ENCODE assay signal across 23 mouse cellular contexts in the genomic region with DNA sequence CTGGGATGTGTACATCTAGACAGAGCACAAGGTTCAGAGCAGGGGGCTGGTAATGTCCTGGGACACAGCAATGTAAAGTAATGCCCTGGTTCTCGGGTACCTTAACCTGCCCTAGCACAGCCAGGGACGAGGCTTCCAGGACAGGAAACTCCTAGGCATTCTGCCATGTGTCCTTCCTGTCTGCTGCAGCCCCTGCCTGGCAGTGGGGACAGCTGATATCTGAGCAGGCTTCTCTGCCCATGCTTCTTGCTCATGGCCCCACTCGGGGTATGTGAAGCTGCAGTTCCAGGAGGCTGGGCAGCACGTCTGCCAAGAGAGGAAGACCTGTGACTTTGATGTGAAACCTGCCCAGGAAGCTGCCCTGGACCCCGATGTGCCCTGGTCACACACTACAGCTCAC. TPM values are rescaled to one million over a fixed set of nuclear protein-coding genes. Genes with fewer than 3 reads are reported as not detected.
DNase-seq lines count a peak whose midpoint lies in the region; ATAC-seq and TF ChIP-seq lines count a peak whose summit lies in the region.
"Had no signal": no experiment of that assay in that cellular context is flagged by ENCODE, and none has a peak within 500 bp of the region (broad histone marks: within the 10 kb centered on the region; RNA-seq: fewer than 3 reads in every experiment).

No protein-coding gene starts in this region.

- TF ChIP-seq EP300 in liver, postnatal 0 days (IDR thresholded peaks at IDR 0.05; ENCODE audit: low read depth), result no peak

- H3K27ac ChIP-seq in liver, postnatal 0 days (ENCODE audit: low read depth), result no peak overlapping the region
- H3K27ac ChIP-seq: embryonic facial prominence, embryonic 10.5 days; forebrain, embryonic 13.5 days; heart, embryonic 13.5 days; hindbrain, embryonic 13.5 days; hindbrain, postnatal 0 days had no signal

- H3K4me3 ChIP-seq in liver, postnatal 0 days (ENCODE audit: low read depth, low read length), result no peak overlapping the region
- H3K4me3 ChIP-seq: embryonic facial prominence, embryonic 10.5 days; forebrain, embryonic 13.5 days; heart, embryonic 13.5 days; hindbrain, embryonic 13.5 days had no signal

- intact Hi-C loops in heart, postnatal 14 days (cut with DNase I), result no loop called here

- 56% methylated on average over 5 of the region's 5 CpGs for WGBS in liver, postnatal 0 days (ENCODE audit: insufficient replicate concordance)

- H3K9me3 ChIP-seq in liver, postnatal 0 days (ENCODE audit: low read length), result no peaks in the 10 kb centered on the region
- H3K9me3 ChIP-seq: embryonic facial prominence, embryonic 10.5 days; forebrain, embryonic 13.5 days; heart, embryonic 13.5 days; hindbrain, embryonic 13.5 days had no signal

- DNase-seq in heart, adult 18-20 months, result peak; percentile 39 to 46
- no peak for DNase-seq in heart, adult 8-10 months (ENCODE audit: low spot score)
- DNase-seq in liver, postnatal 0 days, result no peak
- no peak for DNase-seq in liver
- DNase-seq in heart, postnatal 14 days, result peak; percentile 15 to 21
- peak; percentile 38 for DNase-seq in heart, postnatal 4 days
- DNase-seq: adrenal gland, adult 2 months; adrenal gland, postnatal 25 days; cerebellum, adult 18-20 months; cerebellum, postnatal 10 days; forebrain, postnatal 0 days; kidney, adult 11 months had no signal

- 0 out of 2 replicates have a peak, but pooled peaks cover 2% of the 10 kb centered on the region for H3K27me3 ChIP-seq in liver, postnatal 0 days (ENCODE audit: insufficient read depth, low read length)

- 0 out of 2 replicates have a peak, but pooled peaks have one; percentile 43 for ATAC-seq in liver, postnatal 0 days
- no peak for ATAC-seq in megakaryocyte-erythroid progenitor cell, adult 5-6 weeks (replicated peaks; ENCODE audit: low FRiP score, low TSS enrichment, poor library complexity, severe bottlenecking)
- ATAC-seq: forebrain, embryonic 13.5 days; forebrain, postnatal 0 days; hindbrain, postnatal 0 days had no signal

- TF ChIP-seq CTCF in liver, postnatal 0 days (IDR thresholded peaks at IDR 0.05; ENCODE audit: low read depth), result no peak

- peaks cover 27% of the 10 kb centered on the region for H3K36me3 ChIP-seq in liver, postnatal 0 days (replicated peaks; ENCODE audit: insufficient read depth, low read length)

- no peak overlapping the region for H3K9ac ChIP-seq in liver, postnatal 0 days (replicated peaks)
- H3K9ac ChIP-seq: forebrain, embryonic 13.5 days; forebrain, postnatal 0 days; heart, embryonic 13.5 days; hindbrain, embryonic 13.5 days had no signal

- H3K4me2 ChIP-seq in liver, postnatal 0 days (ENCODE audit: low read depth, low read length), result no peak overlapping the region
- H3K4me2 ChIP-seq: forebrain, embryonic 13.5 days; heart, embryonic 13.5 days; hindbrain, embryonic 13.5 days had no signal

- peaks cover under 1% of the 10 kb centered on the region; the same call in 1 of the 2 replicates for H3K4me1 ChIP-seq in liver, postnatal 0 days (ENCODE audit: insufficient read depth)

RNA-seq across cellular contexts. Expression of gene Ankrd53, which starts 6.0 kb away (rescaled TPM):
- not detected for total RNA-seq in heart, adult 18-20 months (2021)
- under 1 TPM in 1 of 4 experiments, not detected in 3; 0.22 TPM for total RNA-seq in heart, adult 8-10 months (2022)
- polyA plus RNA-seq in liver, postnatal 0 days (2015; fragmentation: Nextera tagmentation; extraction: Ambion mirVana), result not detected in 2 replicates
- not detected for total RNA-seq in heart, postnatal 14 days (2021)
- total RNA-seq in heart, postnatal 4 days (2021), result not detected
- not detected in 2 replicates for total RNA-seq in megakaryocyte-erythroid progenitor cell, adult 5-6 weeks (2014; fragmentation: Nextera tagmentation)
- not detected in 2 replicates for total RNA-seq in megakaryocyte-erythroid progenitor cell, adult 5-6 weeks (2017)
- total RNA-seq: adrenal gland, adult 2 months; forebrain, postnatal 0 days; gastrocnemius, adult 8-10 months; hematopoietic stem cell, adult 5-6 weeks; hindbrain, postnatal 0 days had no signal
- polyA plus RNA-seq: adrenal gland, adult 2 months; forebrain, postnatal 0 days; heart, embryonic 13.5 days; hindbrain, postnatal 0 days; intestine, embryonic 14.5 days had no signal

RNA-seq across cellular contexts. Expression of gene Tex261, which starts 7.1 kb away (rescaled TPM):
- 100 to 1,000 TPM in 1 of 2 experiments, 10 to 100 TPM in 1; 82.1 to 106 TPM for total RNA-seq in heart, adult 18-20 months (2021)
- total RNA-seq in heart, adult 8-10 months (2022), result 100 to 1,000 TPM in 2 of 4 experiments, 10 to 100 TPM in 2; 91.3 to 107 (median 97.8) TPM
- polyA plus RNA-seq in liver, postnatal 0 days (2015; fragmentation: Nextera tagmentation; extraction: Ambion mirVana), result 68.3 and 74.9 TPM in 2 replicates
- 10 to 100 TPM; 71.0 to 79.6 TPM for total RNA-seq in heart, postnatal 14 days (2021)
- total RNA-seq in heart, postnatal 4 days (2021), result 10 to 100 TPM; 85.2 to 85.8 TPM
- total RNA-seq in megakaryocyte-erythroid progenitor cell, adult 5-6 weeks (2014; fragmentation: Nextera tagmentation), result 53.2 and 57.9 TPM in 2 replicates
- 21.3 and 39.1 TPM in 2 replicates for total RNA-seq in megakaryocyte-erythroid progenitor cell, adult 5-6 weeks (2017)

RNA-seq across cellular contexts. Expression of gene Atp6v1b1, which starts 25.7 kb away (rescaled TPM):
- under 1 TPM in 1 of 2 experiments, not detected in 1; 0.77 TPM for total RNA-seq in heart, adult 18-20 months (2021)
- under 1 TPM in 1 of 4 experiments, not detected in 3; 0.17 TPM for total RNA-seq in heart, adult 8-10 months (2022)
- not detected in 2 replicates for polyA plus RNA-seq in liver, postnatal 0 days (2015; fragmentation: Nextera tagmentation; extraction: Ambion mirVana)
- total RNA-seq in heart, postnatal 14 days (2021), result under 1 TPM in 1 of 2 experiments, not detected in 1; 0.60 TPM
- total RNA-seq in heart, postnatal 4 days (2021), result not detected
- not detected in 2 replicates for total RNA-seq in megakaryocyte-erythroid progenitor cell, adult 5-6 weeks (2014; fragmentation: Nextera tagmentation)
- not detected in 2 replicates for total RNA-seq in megakaryocyte-erythroid progenitor cell, adult 5-6 weeks (2017)
- total RNA-seq: adrenal gland, adult 2 months; adrenal gland, postnatal 25 days; ES-E14; gastrocnemius, adult 8-10 months; hematopoietic stem cell, adult 5-6 weeks; hindbrain, postnatal 0 days had no signal
- polyA plus RNA-seq: adrenal gland, adult 2 months; embryonic facial prominence, embryonic 10.5 days; forebrain, embryonic 13.5 days; heart, embryonic 13.5 days; hindbrain, embryonic 13.5 days; hindbrain, postnatal 0 days; intestine, embryonic 14.5 days had no signal

RNA-seq across cellular contexts. Expression of gene Nagk, which starts 26.3 kb away (rescaled TPM):
- total RNA-seq in heart, adult 18-20 months (2021), result 10 to 100 TPM; 21.4 to 22.7 TPM
- 10 to 100 TPM; 19.9 to 25.3 (median 22.7) TPM for total RNA-seq in heart, adult 8-10 months (2022)
- polyA plus RNA-seq in liver, postnatal 0 days (2015; fragmentation: Nextera tagmentation; extraction: Ambion mirVana), result 20.4 and 20.9 TPM in 2 replicates
- total RNA-seq in heart, postnatal 14 days (2021), result 10 to 100 TPM; 18.5 to 18.7 TPM
- 10 to 100 TPM; 40.2 to 40.6 TPM for total RNA-seq in heart, postnatal 4 days (2021)
- 3.5 and 10.2 TPM in 2 replicates for total RNA-seq in megakaryocyte-erythroid progenitor cell, adult 5-6 weeks (2014; fragmentation: Nextera tagmentation)
- total RNA-seq in megakaryocyte-erythroid progenitor cell, adult 5-6 weeks (2017), result 4.0 and 4.2 TPM in 2 replicates

RNA-seq across cellular contexts. Expression of gene Vax2, which starts 57.4 kb away (rescaled TPM):
- not detected for total RNA-seq in heart, adult 18-20 months (2021)
- not detected for total RNA-seq in heart, adult 8-10 months (2022)
- not detected in 2 replicates for polyA plus RNA-seq in liver, postnatal 0 days (2015; fragmentation: Nextera tagmentation; extraction: Ambion mirVana)
- not detected for total RNA-seq in heart, postnatal 14 days (2021)
- not detected for total RNA-seq in heart, postnatal 4 days (2021)
- total RNA-seq in megakaryocyte-erythroid progenitor cell, adult 5-6 weeks (2014; fragmentation: Nextera tagmentation), result not detected in 2 replicates
- total RNA-seq in megakaryocyte-erythroid progenitor cell, adult 5-6 weeks (2017), result not detected in 2 replicates
- total RNA-seq: adrenal gland, adult 2 months; adrenal gland, postnatal 25 days; forebrain, postnatal 0 days; gastrocnemius, adult 8-10 months; hematopoietic stem cell, adult 5-6 weeks; hindbrain, postnatal 0 days had no signal
- polyA plus RNA-seq: adrenal gland, adult 2 months; forebrain, embryonic 13.5 days; forebrain, postnatal 0 days; gonadal fat pad, adult 2 months; heart, embryonic 13.5 days; hindbrain, embryonic 13.5 days; hindbrain, postnatal 0 days; intestine, embryonic 14.5 days had no signal

Comparison
In these comparisons a context has a peak if more than half of its experiments do, and no peak if none do; other contexts are left out.
1. DNase-seq: peak in heart, adult 18-20 months (2 of 2), heart, postnatal 14 days (2 of 2) and heart, postnatal 4 days (single experiment); none in heart, adult 8-10 months (single experiment), liver, postnatal 0 days (single experiment) and liver (single experiment).